Mouse (Mus musculus): Measurements from ENCODE around the gene Srsf10. TPM values are rescaled to one million over a fixed set of nuclear protein-coding genes. Genes with fewer than 3 reads are reported as not detected.

Gene Srsf10
- polyA plus RNA-seq, 1 experiment from 2014 or later = 279 TPM

DNA sequence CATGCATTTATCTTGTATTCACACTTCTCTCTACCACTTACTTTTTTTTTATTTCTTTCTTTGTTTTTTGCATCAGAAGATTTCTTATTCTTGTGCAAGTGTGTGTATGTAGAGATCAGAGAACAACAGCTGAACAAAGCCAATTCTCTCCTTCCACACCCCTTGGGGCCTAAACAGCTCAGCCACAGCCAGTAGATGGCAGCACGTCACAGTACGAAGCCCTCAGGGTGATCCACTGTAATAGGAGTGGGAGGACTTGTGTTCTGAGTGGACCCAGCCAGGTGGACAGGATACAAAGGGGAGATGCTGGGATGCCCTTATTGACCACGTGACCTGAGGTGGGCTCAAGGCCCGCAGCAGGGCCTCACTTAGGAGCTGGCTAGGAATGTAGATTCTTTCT, 34.3 kb downstream of the Srsf10 start:
- 6% methylated on average over 4 of the region's 4 CpGs for WGBS
- H3K27me3 ChIP-seq (replicated peaks) = no peaks in the 10 kb centered on the region
- H3K4me3 ChIP-seq = no peak overlapping the region
- H3K27ac ChIP-seq = no peak overlapping the region
- H3K9me3 ChIP-seq = no peaks in the 10 kb centered on the region
- no peaks in the 10 kb centered on the region for H3K36me3 ChIP-seq
- H3K9ac ChIP-seq = no peak overlapping the region
- no peak overlapping the region for H3K4me2 ChIP-seq (replicated peaks)
- peak; percentile 63; the same call in 1 of the 2 replicates for ATAC-seq (ENCODE audit: low FRiP score, low read depth)
- no peaks in the 10 kb centered on the region for H3K4me1 ChIP-seq

- Histone ChIP-seq H3K9ac (no peak overlapping the region), H3K36me3 (no peaks in the 10 kb centered on the region), H3K4me3 (no peak overlapping the region), H3K4me1 (no peaks in the 10 kb centered on the region), H3K9me3 (no peaks in the 10 kb centered on the region), H3K4me2 (replicated peaks) (no peak overlapping the region), H3K27ac (no peak overlapping the region), H3K27me3 (replicated peaks) (no peaks in the 10 kb centered on the region)
- 85% methylated on average over 2 of the region's 2 CpGs for WGBS
- ATAC-seq (ENCODE audit: low FRiP score, low read depth) = no peak
These were observed 36.0 kb downstream of the Srsf10 start for GRCm38 (mm10) chr4:135891539-135891938.

- Histone ChIP-seq H3K9me3 (no peaks in the 10 kb centered on the region), H3K9ac (no peak overlapping the region), H3K4me1 (no peaks in the 10 kb centered on the region), H3K27me3 (replicated peaks) (no peaks in the 10 kb centered on the region), H3K27ac (no peak overlapping the region), H3K4me3 (no peak overlapping the region), H3K36me3 (no peaks in the 10 kb centered on the region), H3K4me2 (replicated peaks) (no peak overlapping the region)
- no peak for ATAC-seq (ENCODE audit: low FRiP score, low read depth)
- WGBS = 80% methylated on average over 4 of the region's 4 CpGs
These were observed 37.3 kb downstream of the Srsf10 start for GRCm38 (mm10) chr4:135892884-135893283.

GRCm38 (mm10) chr4:135895071-135895571, 39.6 kb downstream of the Srsf10 start, which contains the start of gene Cnr2:
TSS of gene Cnr2 (plus strand) at chr4:135895394.
- H3K9ac ChIP-seq = no peak within 1 kb of the TSS
- 59% methylated on average over 8 of the region's 8 CpGs for WGBS
- H3K27ac ChIP-seq = no peak within 1 kb of the TSS
- H3K27me3 ChIP-seq (replicated peaks) = no peaks in the 10 kb centered on the region
- no peaks in the 10 kb centered on the region for H3K4me1 ChIP-seq
- H3K36me3 ChIP-seq = no peaks in the 10 kb centered on the region
- ATAC-seq (ENCODE audit: low FRiP score, low read depth) = no peak
- no peak within 1 kb of the TSS for H3K4me3 ChIP-seq
- no peaks in the 10 kb centered on the region for H3K9me3 ChIP-seq
- H3K4me2 ChIP-seq (replicated peaks) = no peak within 1 kb of the TSS

DNA sequence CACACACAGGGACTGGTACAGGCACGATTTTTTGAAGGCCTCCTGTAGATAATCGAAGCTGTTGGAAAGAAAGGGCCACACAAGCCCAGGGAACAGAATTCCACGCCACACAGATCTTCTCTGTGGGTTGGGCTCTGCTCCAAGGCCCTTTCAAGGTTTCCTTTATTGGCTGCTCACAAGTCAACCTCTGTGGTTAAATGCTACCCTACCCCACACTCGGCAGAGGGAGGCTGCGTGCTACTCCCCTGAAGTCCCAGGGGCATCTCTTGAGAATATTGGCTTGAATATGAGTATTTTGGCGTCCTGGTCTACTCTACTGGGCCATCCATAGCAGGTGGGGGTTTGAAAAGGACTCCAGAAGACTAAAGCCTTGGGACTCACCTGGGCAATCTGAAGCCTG, 40.6 kb downstream of the Srsf10 start:
- Histone ChIP-seq H3K4me2 (replicated peaks) (no peak overlapping the region), H3K4me3 (no peak overlapping the region), H3K4me1 (no peaks in the 10 kb centered on the region), H3K27ac (no peak overlapping the region), H3K9me3 (no peaks in the 10 kb centered on the region), H3K36me3 (no peaks in the 10 kb centered on the region), H3K27me3 (replicated peaks) (no peaks in the 10 kb centered on the region), H3K9ac (no peak overlapping the region)
- 80% methylated on average over 6 of the region's 6 CpGs for WGBS
- no peak for ATAC-seq (ENCODE audit: low FRiP score, low read depth)

- no peak overlapping the region for H3K9ac ChIP-seq
- H3K4me3 ChIP-seq = no peak overlapping the region
- H3K9me3 ChIP-seq = no peaks in the 10 kb centered on the region
- 76% methylated on average over 9 of the region's 9 CpGs for WGBS
- no peak overlapping the region for H3K27ac ChIP-seq
- no peaks in the 10 kb centered on the region for H3K27me3 ChIP-seq (replicated peaks)
- ATAC-seq (ENCODE audit: low FRiP score, low read depth) = no peak
- H3K4me2 ChIP-seq (replicated peaks) = no peak overlapping the region
- no peaks in the 10 kb centered on the region for H3K36me3 ChIP-seq
- no peaks in the 10 kb centered on the region for H3K4me1 ChIP-seq
These were observed 43.0 kb downstream of the Srsf10 start for GRCm38 (mm10) chr4:135898380-135899049.

- H3K9ac ChIP-seq = no peak overlapping the region
- no peaks in the 10 kb centered on the region for H3K36me3 ChIP-seq
- H3K4me2 ChIP-seq (replicated peaks) = no peak overlapping the region
- H3K4me1 ChIP-seq = no peaks in the 10 kb centered on the region
- ATAC-seq (ENCODE audit: low FRiP score, low read depth) = no peak
- H3K27me3 ChIP-seq (replicated peaks) = no peaks in the 10 kb centered on the region
- H3K9me3 ChIP-seq = no peaks in the 10 kb centered on the region
- no peak overlapping the region for H3K4me3 ChIP-seq
- 89% methylated on average over 7 of the region's 7 CpGs for WGBS
- H3K27ac ChIP-seq = no peak overlapping the region
These were observed 43.5 kb downstream of the Srsf10 start for GRCm38 (mm10) chr4:135899050-135899448.

- Histone ChIP-seq H3K4me3 (no peak overlapping the region), H3K27ac (no peak overlapping the region), H3K36me3 (no peaks in the 10 kb centered on the region), H3K27me3 (replicated peaks) (no peaks in the 10 kb centered on the region), H3K4me1 (no peaks in the 10 kb centered on the region), H3K4me2 (replicated peaks) (no peak overlapping the region), H3K9me3 (no peaks in the 10 kb centered on the region), H3K9ac (no peak overlapping the region)
- ATAC-seq (ENCODE audit: low FRiP score, low read depth) = no peak
- WGBS = 82% methylated on average over 5 of the region's 5 CpGs
These were observed 44.5 kb downstream of the Srsf10 start for GRCm38 (mm10) chr4:135900008-135900407.

DNA sequence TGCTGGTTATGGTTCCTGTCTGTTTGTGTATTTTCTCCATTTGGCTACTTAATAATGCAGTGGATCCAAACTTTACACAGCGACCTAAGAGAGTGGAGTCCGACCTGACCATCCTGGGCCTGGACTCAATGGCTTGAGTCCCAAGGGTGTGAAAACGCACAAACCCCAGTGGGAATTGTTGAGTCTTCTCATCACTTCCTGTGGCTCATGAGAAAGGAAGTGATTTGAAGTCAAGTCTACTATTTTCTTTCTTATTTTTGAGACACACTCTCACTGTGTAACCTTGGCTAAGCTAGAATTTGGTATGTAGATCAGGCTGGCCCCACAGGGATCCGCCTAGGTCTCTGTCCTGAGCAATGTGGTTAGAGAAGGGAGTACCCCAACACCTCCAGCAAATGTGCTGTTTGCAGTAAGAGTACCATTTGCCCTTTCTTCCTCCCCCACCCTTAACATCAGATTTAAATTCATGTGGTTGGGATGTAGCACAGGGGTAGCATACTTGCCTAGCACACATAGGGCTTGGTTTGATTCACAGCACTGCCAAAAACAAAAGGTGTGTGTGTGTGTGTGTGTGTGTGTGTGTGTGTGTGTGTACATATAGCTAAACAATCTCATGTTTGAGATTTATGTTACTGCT, 47.2 kb downstream of the Srsf10 start:
- WGBS = 89% methylated on average over 4 of the region's 4 CpGs
- ATAC-seq (ENCODE audit: low FRiP score, low read depth) = no peak
- H3K9me3 ChIP-seq = no peaks in the 10 kb centered on the region

DNA sequence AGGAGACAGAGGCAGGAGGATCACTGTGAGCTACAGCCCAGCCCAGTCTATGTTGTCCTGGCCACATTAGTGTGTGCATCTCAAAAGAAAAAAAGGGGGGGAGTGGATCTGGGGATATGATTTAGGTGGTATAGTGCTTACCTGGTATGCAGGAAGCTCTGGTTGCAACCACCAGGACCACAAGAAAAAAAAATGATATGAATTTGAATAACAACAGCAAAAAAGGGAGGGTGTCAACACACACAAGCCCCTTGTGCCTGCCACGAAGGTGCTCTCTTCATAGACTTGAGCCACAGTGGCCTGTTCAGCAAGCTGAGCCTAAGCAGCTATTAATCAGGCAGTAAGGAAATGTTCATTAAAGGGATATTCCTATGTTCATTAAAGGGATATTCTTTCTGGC, 49.3 kb downstream of the Srsf10 start:
- WGBS = 67% methylated on average over 1 of the region's 1 CpGs

More for the DNA sequence above, 47.2 kb downstream of the Srsf10 start:
- H3K4me2 ChIP-seq (replicated peaks) = no peak overlapping the region
- no peaks in the 10 kb centered on the region for H3K4me1 ChIP-seq
- H3K27me3 ChIP-seq (replicated peaks) = no peaks in the 10 kb centered on the region
- no peak overlapping the region for H3K27ac ChIP-seq
- no peaks in the 10 kb centered on the region for H3K36me3 ChIP-seq
- H3K4me3 ChIP-seq = no peak overlapping the region
- no peak overlapping the region for H3K9ac ChIP-seq

DNA sequence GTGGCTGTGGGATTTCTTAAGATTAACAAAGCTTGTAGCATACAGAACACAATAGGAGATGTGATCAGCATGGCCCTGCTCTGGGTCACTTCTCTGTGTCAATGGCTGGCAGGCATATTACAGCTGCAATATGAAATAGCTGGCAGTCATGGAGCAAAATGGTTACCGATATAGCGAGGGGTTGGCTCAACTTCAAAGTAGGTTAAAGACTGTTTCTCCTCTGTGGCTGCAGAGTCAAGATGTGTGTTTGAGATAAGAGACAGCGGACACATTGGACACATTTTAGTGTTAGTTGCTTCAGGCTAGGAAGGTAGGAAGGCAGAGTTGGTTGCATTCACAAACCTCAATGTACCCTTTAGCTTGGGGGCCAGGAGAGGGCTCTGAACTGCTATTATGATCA, 51.1 kb downstream of the Srsf10 start:
- H3K36me3 ChIP-seq = no peaks in the 10 kb centered on the region
- no peaks in the 10 kb centered on the region for H3K9me3 ChIP-seq
- no peak overlapping the region for H3K4me2 ChIP-seq (replicated peaks)
- ATAC-seq (ENCODE audit: low FRiP score, low read depth) = no peak
- no peaks in the 10 kb centered on the region for H3K27me3 ChIP-seq (replicated peaks)
- WGBS = 84% methylated on average over 3 of the region's 3 CpGs
- no peak overlapping the region for H3K4me3 ChIP-seq
- no peak overlapping the region for H3K27ac ChIP-seq
- H3K4me1 ChIP-seq = no peaks in the 10 kb centered on the region
- no peak overlapping the region for H3K9ac ChIP-seq

More for the DNA sequence above, 49.3 kb downstream of the Srsf10 start:
- Histone ChIP-seq H3K27me3 (replicated peaks) (no peaks in the 10 kb centered on the region), H3K4me3 (no peak overlapping the region), H3K9me3 (no peaks in the 10 kb centered on the region), H3K4me1 (no peaks in the 10 kb centered on the region), H3K27ac (no peak overlapping the region), H3K9ac (no peak overlapping the region), H3K36me3 (no peaks in the 10 kb centered on the region), H3K4me2 (replicated peaks) (no peak overlapping the region)
- ATAC-seq (ENCODE audit: low FRiP score, low read depth) = no peak

DNA sequence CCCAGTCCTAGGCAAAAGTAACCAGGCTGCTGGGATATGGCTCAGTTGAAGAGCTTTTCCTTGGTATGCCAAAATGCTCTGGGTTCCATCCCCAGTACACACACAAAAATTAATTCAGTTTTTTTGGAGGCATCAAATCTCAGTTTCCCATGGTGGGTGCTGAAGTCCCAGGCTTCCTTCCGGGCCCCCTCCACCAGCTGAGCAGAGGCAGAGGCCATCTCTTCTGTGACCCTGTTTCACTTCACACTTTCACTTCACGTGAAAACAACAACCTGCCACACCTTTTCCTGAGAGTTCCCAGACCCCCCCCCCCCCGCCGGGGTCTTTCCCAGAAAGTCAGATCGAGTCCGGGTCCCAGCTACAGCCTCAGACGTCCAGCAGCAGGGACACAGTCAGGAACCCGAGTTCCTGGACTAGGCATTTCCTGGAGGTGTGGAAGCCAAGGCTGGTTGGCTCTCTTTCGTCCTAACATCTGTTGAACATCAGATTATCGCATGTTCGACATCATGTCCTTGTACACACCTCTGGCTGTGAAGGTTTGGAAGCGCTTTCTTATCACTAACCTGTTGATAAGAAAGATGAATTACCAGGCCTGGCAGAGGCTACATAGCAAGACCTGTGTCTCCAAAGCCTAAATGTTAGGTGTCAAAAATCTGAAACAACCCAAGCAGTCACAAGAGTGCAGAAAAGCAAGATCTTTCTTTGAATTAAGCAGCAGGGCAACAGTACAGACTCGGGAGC, 53.9 kb downstream of the Srsf10 start:
- no peak overlapping the region for H3K27ac ChIP-seq
- WGBS = 76% methylated on average over 13 of the region's 13 CpGs
- no peak for ATAC-seq (ENCODE audit: low FRiP score, low read depth)

More for the DNA sequence above, 53.9 kb downstream of the Srsf10 start:
- Histone ChIP-seq H3K9me3 (no peaks in the 10 kb centered on the region), H3K9ac (no peak overlapping the region), H3K4me2 (replicated peaks) (no peak overlapping the region), H3K4me3 (no peak overlapping the region), H3K27me3 (replicated peaks) (no peaks in the 10 kb centered on the region), H3K36me3 (no peaks in the 10 kb centered on the region), H3K4me1 (peaks cover 7% of the 10 kb centered on the region; the same call in 1 of the 2 replicates)

Data from neural tube, embryonic 12.5 days (tissue).